Mouse (Mus musculus): ENCODE data around the gene Tenm3.

GRCm38 (mm10) chr8:48604190-48604897 lies 239.4 kb downstream of the Tenm3 start:
- TF ChIP-seq CTCF (IDR thresholded peaks at IDR 0.05; ENCODE audit: extremely low read depth, insufficient read depth, low read length), result no peak
- TF ChIP-seq POLR2A (IDR thresholded peaks at IDR 0.05; ENCODE audit: extremely low read depth, insufficient read depth, low read length), result no peak
